Mouse (Mus musculus) neural tube, embryonic 15.5 days (tissue): ENCODE measurements around the gene Aldh3b1. TPM values are rescaled to one million over a fixed set of nuclear protein-coding genes. Genes with fewer than 3 reads are reported as not detected.
A peak's percentile ranks its signal among the peaks of the same experiment; 100 is the strongest.

Experiments used
- ATAC-seq: fragments of 200-750 bp; cut with Nextera tagmentation; 2 replicates; pipeline ENCODE4 v1.8.0; 2017; ENCODE audit warnings: mild to moderate bottlenecking, moderate TSS enrichment, moderate library complexity; ENCODE audit not compliant: low FRiP score
- H3K27ac ChIP-seq: fragments of 300-500 bp; sonication (generic); replicated peaks from 2 replicates; pipeline ENCODE4 v1.5.1; 2015; ENCODE audit warnings: mild to moderate bottlenecking, inconsistent platforms
- H3K27me3 ChIP-seq: fragments of 300-500 bp; sonication (generic); replicated peaks from 2 replicates; pipeline ENCODE4 v1.6.1; 2015; ENCODE audit warnings: inconsistent platforms
- H3K36me3 ChIP-seq: fragments of 300-500 bp; sonication (generic); 2 replicates; pipeline ENCODE4 v1.6.1; 2015; ENCODE audit warnings: inconsistent platforms
- H3K4me1 ChIP-seq: fragments of 300-500 bp; sonication (generic); 2 replicates; pipeline ENCODE4 v1.6.1; 2015; ENCODE audit warnings: inconsistent platforms
- H3K4me2 ChIP-seq: fragments of 300-500 bp; sonication (generic); 2 replicates; pipeline ENCODE4 v1.6.1; 2015; ENCODE audit warnings: inconsistent platforms, mild to moderate bottlenecking, moderate library complexity
- H3K4me3 ChIP-seq: fragments of 300-500 bp; sonication (generic); replicated peaks from 2 replicates; pipeline ENCODE4 v1.5.1; 2015; ENCODE audit warnings: mild to moderate bottlenecking, inconsistent platforms
- H3K9ac ChIP-seq: fragments of 300-500 bp; sonication (generic); replicated peaks from 2 replicates; pipeline ENCODE4 v1.6.1; 2015; ENCODE audit warnings: mild to moderate bottlenecking, inconsistent platforms
- H3K9me3 ChIP-seq: fragments of 300-500 bp; sonication (generic); replicated peaks from 2 replicates; pipeline ENCODE4 v1.6.1; 2016; ENCODE audit warnings: inconsistent platforms
- WGBS: fragments of 180-500 bp; shearing (Covaris S2); methylation state at CpG from one replicate; pipeline ENCODE4 v1.1.7; 2015; ENCODE audit warnings: mixed read lengths; 5-methylcytosine and 5-hydroxymethylcytosine counted together
- polyA plus RNA-seq: library from polyadenylated mRNA; unstranded; fragments of >200 nt; fragmentation: Nextera tagmentation; extraction: Ambion mirVana; gene quantifications from 2 replicates; pipeline ENCODE4 v1.2.1, GENCODE M21; 2015

The Aldh3b1 gene
- polyA plus RNA-seq, 1 experiment from 2014 or later = 2.5 TPM

DNA sequence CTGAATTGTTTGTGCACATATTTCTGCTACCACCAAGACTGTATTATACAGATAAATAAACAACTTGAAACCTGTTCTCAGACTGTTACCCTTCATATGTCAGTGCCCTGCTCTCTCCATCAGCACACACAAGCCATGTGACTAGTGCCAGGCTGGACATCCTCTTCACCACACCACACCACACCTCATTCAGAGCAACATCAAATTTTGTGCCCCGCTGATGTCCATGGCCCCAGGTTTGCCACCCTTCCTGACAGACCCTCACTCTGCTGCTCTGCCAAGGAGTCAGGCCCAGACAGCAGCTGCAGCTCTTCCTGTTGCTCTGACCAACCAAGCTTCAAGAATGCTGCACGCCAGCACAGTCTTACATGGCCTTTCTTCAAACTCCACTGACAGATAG is 35.3 kb downstream of the Aldh3b1 start:
- no peaks in the 10 kb centered on the region for H3K9me3 ChIP-seq
- WGBS = 83% methylated on average over 2 of the region's 2 CpGs
- H3K9ac ChIP-seq = no peak overlapping the region
- H3K36me3 ChIP-seq = peaks cover 65% of the 10 kb centered on the region
- H3K27me3 ChIP-seq = no peaks in the 10 kb centered on the region
- no peak overlapping the region for H3K4me3 ChIP-seq
- H3K27ac ChIP-seq = peak overlapping the region; percentile 71
- H3K4me1 ChIP-seq = 0 out of 2 replicates have a peak, but pooled peaks cover 14% of the 10 kb centered on the region
- no peak overlapping the region for H3K4me2 ChIP-seq
- no peak for ATAC-seq

DNA sequence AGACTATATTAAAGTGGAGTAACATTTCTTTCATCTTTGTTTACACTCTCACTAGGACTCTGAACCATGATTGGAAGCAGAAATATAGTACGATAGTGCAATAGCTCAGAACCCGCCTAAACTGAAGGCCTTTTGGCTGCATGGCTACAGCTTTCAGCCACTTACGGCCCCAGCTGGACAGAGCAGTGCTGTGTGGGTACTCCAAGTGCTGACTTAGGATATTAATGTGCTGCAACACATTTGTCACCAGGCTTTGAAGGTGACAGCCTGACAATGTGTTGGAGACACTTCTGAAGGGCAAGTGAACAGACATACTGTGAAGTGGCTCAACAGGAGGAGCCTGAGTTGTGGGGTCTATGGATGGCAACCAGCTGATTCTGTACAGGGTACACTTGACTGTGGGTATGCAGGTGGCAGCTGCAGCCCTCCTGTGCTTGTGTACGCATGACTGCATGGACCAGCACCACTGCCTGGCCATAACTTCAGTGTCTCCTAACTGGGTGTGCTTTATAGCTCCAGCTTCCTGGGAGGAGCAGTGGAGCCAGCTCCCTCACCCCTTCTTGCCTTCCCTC is 36.0 kb downstream of the Aldh3b1 start:
- ATAC-seq = no peak
- 0 out of 2 replicates have a peak, but pooled peaks cover 14% of the 10 kb centered on the region for H3K4me1 ChIP-seq
- no peak overlapping the region for H3K4me2 ChIP-seq
- H3K27ac ChIP-seq = no peak overlapping the region
- no peaks in the 10 kb centered on the region for H3K27me3 ChIP-seq
- WGBS = 86% methylated on average over 4 of the region's 4 CpGs
- no peak overlapping the region for H3K4me3 ChIP-seq
- no peak overlapping the region for H3K9ac ChIP-seq
- no peaks in the 10 kb centered on the region for H3K9me3 ChIP-seq
- peaks cover 72% of the 10 kb centered on the region for H3K36me3 ChIP-seq

DNA sequence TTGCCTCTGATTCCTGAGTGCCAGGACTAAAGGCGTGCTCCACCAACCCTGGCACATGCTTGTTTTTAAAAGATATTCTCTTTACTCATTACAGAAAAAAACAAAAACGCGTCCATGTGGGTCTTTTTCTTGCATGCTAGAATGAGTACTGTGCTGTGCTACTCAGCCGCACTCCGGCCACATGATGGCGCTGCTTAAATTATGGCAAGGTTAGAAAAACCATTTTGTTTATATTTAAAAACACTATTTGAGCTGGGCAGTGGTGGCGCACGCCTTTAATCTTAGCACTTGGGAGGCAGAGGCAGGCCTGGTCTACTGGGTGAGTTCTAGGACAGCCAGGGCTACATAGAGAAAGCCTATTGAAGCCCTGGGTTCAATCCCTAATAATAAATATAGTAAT is 39.4 kb downstream of the Aldh3b1 start:
- H3K36me3 ChIP-seq = peaks cover 80% of the 10 kb centered on the region
- 89% methylated on average over 8 of the region's 8 CpGs for WGBS
- no peak overlapping the region for H3K4me3 ChIP-seq
- no peaks in the 10 kb centered on the region for H3K27me3 ChIP-seq
- ATAC-seq = no peak
- 0 out of 2 replicates have a peak, but pooled peaks cover 2% of the 10 kb centered on the region for H3K4me1 ChIP-seq
- no peaks in the 10 kb centered on the region for H3K9me3 ChIP-seq
- H3K9ac ChIP-seq = no peak overlapping the region
- H3K4me2 ChIP-seq = no peak overlapping the region
- no peak overlapping the region for H3K27ac ChIP-seq

DNA sequence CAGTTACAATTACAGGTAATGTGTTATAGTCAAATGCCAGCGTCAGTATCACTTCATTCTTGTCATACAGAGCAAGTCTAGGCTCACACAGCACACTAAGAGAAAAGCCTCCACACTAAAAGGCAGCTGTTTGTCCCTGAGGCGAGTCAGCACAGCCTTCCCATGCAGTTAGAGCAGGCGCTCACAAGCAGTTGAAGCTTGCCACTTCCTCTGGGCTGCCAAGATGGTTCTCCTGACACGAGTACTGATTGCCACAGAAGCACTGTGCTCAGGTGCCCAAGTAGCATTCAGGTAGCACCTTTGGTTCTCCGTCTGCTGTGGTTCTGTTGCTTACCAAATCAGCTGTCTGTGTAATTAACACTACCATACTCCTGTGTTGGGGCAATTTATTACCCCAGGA is 40.5 kb downstream of the Aldh3b1 start:
- 84% methylated on average over 5 of the region's 5 CpGs for WGBS
- no peaks in the 10 kb centered on the region for H3K4me1 ChIP-seq
- H3K27me3 ChIP-seq = no peaks in the 10 kb centered on the region
- H3K4me3 ChIP-seq = no peak overlapping the region
- no peaks in the 10 kb centered on the region for H3K9me3 ChIP-seq
- no peak overlapping the region for H3K27ac ChIP-seq
- H3K36me3 ChIP-seq = peaks cover 77% of the 10 kb centered on the region
- ATAC-seq = no peak
- H3K4me2 ChIP-seq = no peak overlapping the region
- no peak overlapping the region for H3K9ac ChIP-seq

DNA sequence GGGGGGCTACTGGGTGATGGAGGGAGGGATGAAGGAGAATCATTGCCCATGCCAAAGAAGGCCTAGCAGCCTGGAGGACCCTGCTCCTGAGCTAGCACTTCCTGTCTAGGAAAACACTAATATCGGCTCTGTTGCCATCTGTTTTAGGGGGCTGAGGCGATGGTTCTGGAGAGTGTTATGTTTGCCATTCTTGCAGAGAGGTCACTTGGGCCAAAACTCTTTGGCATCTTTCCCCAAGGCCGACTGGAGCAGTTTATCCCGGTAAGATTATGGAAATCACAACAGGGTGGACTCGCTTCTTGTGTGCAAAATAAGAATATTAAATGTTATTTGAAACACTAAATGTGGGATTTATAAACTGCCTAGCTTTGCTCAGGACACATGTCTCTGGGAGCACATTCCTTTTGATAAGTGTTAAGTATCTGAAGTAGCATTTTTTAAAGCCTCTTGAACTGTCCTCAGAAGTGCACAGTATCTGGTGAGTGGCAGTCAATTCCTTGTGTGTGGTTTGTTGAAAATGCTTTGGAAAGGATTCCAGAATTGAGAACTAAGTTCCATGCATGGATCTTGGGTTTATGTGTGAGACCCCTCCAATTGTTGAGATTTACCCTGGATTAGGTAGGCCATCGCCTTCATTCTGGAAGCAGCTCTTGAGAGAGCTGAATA is 45.1 kb downstream of the Aldh3b1 start:
- no peak for ATAC-seq
- Histone ChIP-seq H3K4me1 (no peaks in the 10 kb centered on the region), H3K9ac (no peak overlapping the region), H3K4me2 (no peak overlapping the region), H3K27ac (no peak overlapping the region), H3K36me3 (peaks cover 40% of the 10 kb centered on the region), H3K27me3 (no peaks in the 10 kb centered on the region), H3K9me3 (no peaks in the 10 kb centered on the region), H3K4me3 (no peak overlapping the region)
- WGBS = 91% methylated on average over 6 of the region's 6 CpGs

DNA sequence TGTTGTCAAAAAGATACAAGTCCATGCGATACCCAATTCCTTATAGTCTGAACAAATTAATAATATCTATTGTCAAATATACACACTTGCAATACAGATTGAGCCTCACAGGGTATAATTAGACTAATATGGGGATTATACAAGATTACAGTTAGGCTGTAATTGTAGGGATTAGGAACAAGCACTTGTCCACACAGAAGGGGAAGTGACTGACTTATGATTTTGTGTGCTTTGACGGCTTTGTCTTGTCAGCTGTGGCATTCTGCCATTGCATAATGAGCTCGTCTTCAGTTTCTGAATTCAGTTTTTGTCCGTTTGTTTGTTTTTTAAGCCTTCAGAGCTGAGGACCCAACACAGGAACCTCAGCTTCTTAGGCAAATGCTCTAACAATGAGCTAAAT is 47.4 kb downstream of the Aldh3b1 start:
- H3K36me3 ChIP-seq = peaks cover 24% of the 10 kb centered on the region
- no peak overlapping the region for H3K4me2 ChIP-seq
- H3K9ac ChIP-seq = no peak overlapping the region
- no peaks in the 10 kb centered on the region for H3K4me1 ChIP-seq
- WGBS = 81% methylated on average over 4 of the region's 4 CpGs
- no peaks in the 10 kb centered on the region for H3K9me3 ChIP-seq
- no peak for ATAC-seq
- H3K27me3 ChIP-seq = no peaks in the 10 kb centered on the region
- no peak overlapping the region for H3K27ac ChIP-seq
- no peak overlapping the region for H3K4me3 ChIP-seq

DNA sequence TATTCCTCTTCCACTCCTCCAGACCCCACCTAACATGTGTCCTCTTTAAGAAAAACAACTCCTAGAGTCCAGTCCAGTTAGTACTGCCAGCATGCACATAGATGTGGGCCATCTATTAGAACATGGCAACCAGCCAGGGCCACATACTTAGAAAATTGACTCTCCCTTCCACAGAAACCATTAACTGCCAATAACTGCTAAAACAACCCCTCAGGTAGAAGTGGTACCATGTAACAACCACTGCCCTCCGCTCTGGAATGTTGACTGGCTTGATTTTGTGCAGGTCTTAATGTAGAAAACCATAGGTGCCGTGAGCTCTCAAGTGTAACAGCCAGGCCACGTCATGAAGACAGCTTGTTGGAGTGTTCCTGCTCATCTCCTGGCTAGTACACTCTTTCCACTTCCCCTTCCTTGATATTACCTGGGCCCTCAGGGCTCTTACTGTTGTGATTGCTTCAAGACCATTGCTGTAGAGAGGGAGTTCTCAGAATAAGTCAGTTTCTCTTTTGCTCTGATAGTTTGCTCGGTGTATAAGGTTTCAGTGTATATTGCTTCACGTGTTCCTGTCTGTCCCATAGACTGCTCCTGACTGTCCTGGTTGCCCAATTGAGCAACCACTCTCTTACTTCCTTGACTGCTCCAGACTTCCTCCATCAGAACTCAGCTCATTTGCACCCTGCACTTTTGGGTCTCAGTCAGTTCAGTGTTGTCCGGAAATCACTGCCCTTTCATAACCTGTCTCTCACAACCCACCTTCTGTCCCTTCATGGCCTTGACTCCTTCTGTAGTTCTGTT is 49.4 kb downstream of the Aldh3b1 start:
- Histone ChIP-seq H3K9ac (no peak overlapping the region), H3K36me3 (peaks cover 7% of the 10 kb centered on the region), H3K27me3 (no peaks in the 10 kb centered on the region), H3K4me2 (no peak overlapping the region), H3K27ac (no peak overlapping the region), H3K4me1 (no peaks in the 10 kb centered on the region), H3K4me3 (no peak overlapping the region), H3K9me3 (no peaks in the 10 kb centered on the region)
- no peak for ATAC-seq
- WGBS = 91% methylated on average over 6 of the region's 6 CpGs

DNA sequence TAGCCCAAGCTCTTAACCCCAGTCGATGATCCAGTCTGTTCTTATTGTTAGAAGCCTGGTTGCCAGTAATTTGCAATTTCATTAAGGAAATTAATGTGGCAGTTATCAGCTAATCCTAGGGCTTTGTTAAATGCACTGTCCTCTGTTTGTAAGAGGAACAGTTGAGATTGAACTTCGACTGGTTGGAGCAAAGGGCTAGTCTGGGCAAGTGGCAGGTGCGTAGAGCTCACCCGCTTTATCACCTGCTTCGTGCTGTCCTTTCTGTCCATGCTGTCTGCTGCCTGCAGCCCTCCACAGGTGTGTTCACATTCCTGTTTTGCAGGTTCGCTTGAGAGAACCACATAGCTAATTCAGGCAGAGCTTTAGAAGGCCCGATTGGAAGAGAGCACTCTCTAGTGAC is 54.6 kb downstream of the Aldh3b1 start:
- peaks cover 2% of the 10 kb centered on the region; the same call in 1 of the 2 replicates for H3K36me3 ChIP-seq
- H3K4me1 ChIP-seq = 0 out of 2 replicates have a peak, but pooled peaks cover 3% of the 10 kb centered on the region
- 92% methylated on average over 7 of the region's 7 CpGs for WGBS
- no peak overlapping the region for H3K4me2 ChIP-seq
- H3K27ac ChIP-seq = no peak overlapping the region
- ATAC-seq = no peak
- no peaks in the 10 kb centered on the region for H3K27me3 ChIP-seq
- H3K9ac ChIP-seq = no peak overlapping the region
- no peaks in the 10 kb centered on the region for H3K9me3 ChIP-seq
- no peak overlapping the region for H3K4me3 ChIP-seq

DNA sequence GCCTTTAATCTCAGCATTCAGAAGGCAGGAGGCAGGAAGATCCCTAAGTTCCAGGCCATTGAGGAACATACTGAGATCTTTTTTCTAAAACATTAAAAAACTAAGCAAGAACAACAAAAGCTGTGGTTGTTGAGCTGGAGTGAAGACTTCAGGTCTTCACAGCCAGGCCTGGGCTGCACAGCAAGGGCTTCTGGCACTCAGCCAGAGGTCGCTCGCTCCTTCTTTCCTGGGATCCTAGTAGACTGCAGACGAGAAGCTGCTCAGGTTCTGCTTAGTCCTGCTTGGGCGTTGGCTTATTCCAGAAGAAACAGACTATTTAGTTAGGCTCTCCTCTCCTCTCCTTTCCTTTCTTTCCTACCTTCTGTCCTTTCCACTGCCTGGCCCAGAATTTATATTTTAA is 57.2 kb downstream of the Aldh3b1 start:
- H3K27me3 ChIP-seq = no peaks in the 10 kb centered on the region
- H3K4me3 ChIP-seq = no peak overlapping the region
- H3K4me1 ChIP-seq = peaks cover 3% of the 10 kb centered on the region; the same call in 1 of the 2 replicates
- no peak overlapping the region for H3K9ac ChIP-seq
- H3K9me3 ChIP-seq = no peaks in the 10 kb centered on the region
- ATAC-seq = no peak
- 70% methylated on average over 4 of the region's 4 CpGs for WGBS
- H3K4me2 ChIP-seq = no peak overlapping the region
- no peak overlapping the region for H3K27ac ChIP-seq
- H3K36me3 ChIP-seq = peaks cover 2% of the 10 kb centered on the region; the same call in 1 of the 2 replicates

DNA sequence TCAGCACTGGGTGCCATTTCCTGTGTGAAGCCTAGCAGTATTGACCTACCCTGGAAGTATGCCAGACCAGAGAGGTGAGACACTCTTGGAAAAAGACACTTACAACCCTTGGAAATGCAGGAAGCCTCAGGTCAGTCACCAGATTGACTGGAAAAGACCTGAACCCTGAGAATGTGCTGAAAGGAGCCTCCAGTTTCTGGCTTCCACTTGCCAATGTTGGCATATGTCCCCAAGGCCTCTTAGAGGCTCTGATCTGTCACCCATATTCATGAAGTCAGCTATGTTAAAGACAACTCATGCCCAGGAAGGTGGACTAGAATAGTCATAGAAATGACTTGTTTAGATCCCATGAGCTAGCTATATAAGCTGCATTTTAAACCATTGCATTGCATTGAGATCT is 58.1 kb downstream of the Aldh3b1 start:
- no peak for ATAC-seq
- Histone ChIP-seq H3K27me3 (no peaks in the 10 kb centered on the region), H3K36me3 (no peaks in the 10 kb centered on the region; the same call in 1 of the 2 replicates), H3K9ac (no peak overlapping the region), H3K9me3 (no peaks in the 10 kb centered on the region), H3K4me2 (no peak overlapping the region), H3K4me1 (peaks cover 3% of the 10 kb centered on the region; the same call in 1 of the 2 replicates), H3K4me3 (no peak overlapping the region), H3K27ac (no peak overlapping the region)

DNA sequence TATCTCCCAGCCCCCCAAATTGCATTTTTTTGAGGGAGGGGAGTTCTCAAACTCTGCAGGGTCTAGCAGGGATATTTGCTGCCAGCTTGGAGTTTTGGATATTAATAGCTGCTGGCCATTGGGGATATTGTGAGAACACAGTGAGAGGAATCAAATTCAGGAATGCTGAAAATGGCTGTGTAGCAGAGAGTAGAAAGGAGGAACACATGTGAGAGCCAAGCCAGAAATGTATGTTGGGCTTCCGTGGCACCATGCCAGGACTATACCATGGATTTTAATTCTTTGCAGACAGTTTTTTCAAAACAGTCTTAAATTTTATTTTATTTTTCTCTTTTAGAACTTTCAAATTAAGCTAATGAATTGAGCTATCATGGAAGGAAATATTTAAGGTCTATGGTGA is 61.3 kb downstream of the Aldh3b1 start:
- no peaks in the 10 kb centered on the region for H3K9me3 ChIP-seq
- no peak for ATAC-seq
- no peak overlapping the region for H3K9ac ChIP-seq
- H3K4me1 ChIP-seq = peaks cover 3% of the 10 kb centered on the region; the same call in 1 of the 2 replicates
- WGBS = 93% methylated on average over 1 of the region's 1 CpGs
- H3K27ac ChIP-seq = no peak overlapping the region
- H3K27me3 ChIP-seq = no peaks in the 10 kb centered on the region
- no peak overlapping the region for H3K4me2 ChIP-seq
- no peak overlapping the region for H3K4me3 ChIP-seq
- H3K36me3 ChIP-seq = peaks cover 3% of the 10 kb centered on the region; the same call in 1 of the 2 replicates

DNA sequence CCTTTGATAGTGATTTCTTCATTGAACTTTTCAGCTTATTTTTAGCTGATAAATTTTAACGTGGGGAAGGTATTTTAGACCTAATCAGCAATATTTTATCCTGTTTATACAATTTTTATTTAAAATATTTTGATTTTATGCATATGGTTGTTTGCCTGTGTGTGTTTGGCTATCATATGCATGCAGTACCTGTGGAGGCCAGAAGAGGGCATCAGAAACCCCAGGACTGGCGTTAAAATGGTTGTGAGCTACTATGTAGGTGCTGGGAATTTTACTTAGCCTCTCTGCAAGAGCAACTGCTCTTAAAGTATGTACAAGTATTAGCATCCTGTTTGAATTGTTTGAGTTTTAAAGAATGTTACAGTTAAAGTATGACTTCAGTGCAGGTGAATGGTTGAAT is 64.6 kb downstream of the Aldh3b1 start:
- H3K4me3 ChIP-seq = no peak overlapping the region
- no peaks in the 10 kb centered on the region for H3K9me3 ChIP-seq
- WGBS = 86% methylated on average over 2 of the region's 2 CpGs

More for the DNA sequence above, 64.6 kb downstream of the Aldh3b1 start:
- no peak for ATAC-seq
- no peak overlapping the region for H3K4me2 ChIP-seq
- no peaks in the 10 kb centered on the region; the same call in 1 of the 2 replicates for H3K4me1 ChIP-seq
- H3K27ac ChIP-seq = no peak overlapping the region
- no peak overlapping the region for H3K9ac ChIP-seq
- no peaks in the 10 kb centered on the region for H3K27me3 ChIP-seq
- peaks cover 8% of the 10 kb centered on the region; the same call in 1 of the 2 replicates for H3K36me3 ChIP-seq
